Mouse (Mus musculus): ENCODE measurements around the gene Pou2f3. TPM values are rescaled to one million over a fixed set of nuclear protein-coding genes. Genes with fewer than 3 reads are reported as not detected.

The Pou2f3 gene
- polyA plus RNA-seq, 1 experiment from 2014 or later = 0.22 TPM

DNA sequence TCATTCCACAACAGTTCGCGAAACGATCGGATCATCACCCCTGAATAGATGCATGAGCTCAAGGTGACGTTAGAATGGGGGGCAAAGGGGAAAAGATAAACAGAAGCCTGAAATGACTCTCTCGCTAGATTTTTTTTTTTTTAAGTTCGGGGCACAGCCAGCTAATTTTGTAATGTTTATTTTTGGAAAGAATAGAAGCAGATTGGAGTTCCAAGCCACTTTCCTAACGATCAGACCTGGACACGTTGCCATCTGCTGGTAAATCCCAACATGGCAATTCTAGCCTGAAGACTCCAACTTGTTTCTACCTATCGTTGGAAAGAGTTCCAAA, 103.0 kb downstream of the Pou2f3 start, which contains the start of gene Arhgef12:
TSS of gene Arhgef12 (minus strand) at position 53 of the 331 bp plus-strand sequence.
- Histone ChIP-seq H3K27ac (peak within 1 kb of the TSS; percentile 98), H3K36me3 (no peaks in the 10 kb centered on the region; the same call in 1 of the 2 replicates), H3K4me1 (peaks cover 26% of the 10 kb centered on the region), H3K9me3 (no peaks in the 10 kb centered on the region), H3K27me3 (no peaks in the 10 kb centered on the region), H3K4me3 (peak within 1 kb of the TSS; percentile 90), H3K9ac (peak within 1 kb of the TSS; percentile 92), H3K4me2 (peak within 1 kb of the TSS; percentile 77)
- ATAC-seq (ENCODE audit: borderline replicate concordance, extremely low read depth, low FRiP score, low TSS enrichment) = no peak
- 11% methylated on average over 10 of the region's 10 CpGs for WGBS

- WGBS = 9% methylated on average over 22 of the region's 22 CpGs
- Histone ChIP-seq H3K27me3 (no peaks in the 10 kb centered on the region), H3K27ac (peak overlapping the region; percentile 98), H3K4me2 (peak overlapping the region; percentile 77), H3K4me1 (peaks cover 32% of the 10 kb centered on the region), H3K36me3 (no peaks in the 10 kb centered on the region; the same call in 1 of the 2 replicates), H3K9ac (peak overlapping the region; percentile 92), H3K9me3 (no peaks in the 10 kb centered on the region), H3K4me3 (peak overlapping the region; percentile 90)
- peak; percentile 12; the same call in 1 of the 2 replicates for ATAC-seq (ENCODE audit: borderline replicate concordance, extremely low read depth, low FRiP score, low TSS enrichment)
These were observed 103.6 kb downstream of the Pou2f3 start for GRCm38 (mm10) chr9:43106426-43107186.

GRCm38 (mm10) chr9:43105664-43106361, 104.4 kb downstream of the Pou2f3 start:
- under 1% methylated on average over 71 of the region's 91 CpGs for WGBS
- Histone ChIP-seq H3K9ac (peak overlapping the region; percentile 92), H3K4me3 (peak overlapping the region; percentile 90), H3K9me3 (no peaks in the 10 kb centered on the region), H3K4me2 (peak overlapping the region; percentile 77), H3K4me1 (peaks cover 32% of the 10 kb centered on the region), H3K36me3 (no peaks in the 10 kb centered on the region), H3K27ac (peak overlapping the region; percentile 98), H3K27me3 (no peaks in the 10 kb centered on the region)
- ATAC-seq (ENCODE audit: borderline replicate concordance, extremely low read depth, low FRiP score, low TSS enrichment) = peak; percentile 83

- H3K4me2 ChIP-seq = peak overlapping the region; percentile 77
- H3K9ac ChIP-seq = peak overlapping the region; percentile 92
- peak overlapping the region; percentile 90 for H3K4me3 ChIP-seq
- peaks cover 32% of the 10 kb centered on the region for H3K4me1 ChIP-seq
- H3K27ac ChIP-seq = peak overlapping the region; percentile 98
- H3K36me3 ChIP-seq = no peaks in the 10 kb centered on the region
- no peaks in the 10 kb centered on the region for H3K9me3 ChIP-seq
- H3K27me3 ChIP-seq = no peaks in the 10 kb centered on the region
- ATAC-seq (ENCODE audit: borderline replicate concordance, extremely low read depth, low FRiP score, low TSS enrichment) = no peak
- WGBS = under 1% methylated on average over 35 of the region's 40 CpGs
These were observed 105.1 kb downstream of the Pou2f3 start for GRCm38 (mm10) chr9:43104873-43105663.

DNA sequence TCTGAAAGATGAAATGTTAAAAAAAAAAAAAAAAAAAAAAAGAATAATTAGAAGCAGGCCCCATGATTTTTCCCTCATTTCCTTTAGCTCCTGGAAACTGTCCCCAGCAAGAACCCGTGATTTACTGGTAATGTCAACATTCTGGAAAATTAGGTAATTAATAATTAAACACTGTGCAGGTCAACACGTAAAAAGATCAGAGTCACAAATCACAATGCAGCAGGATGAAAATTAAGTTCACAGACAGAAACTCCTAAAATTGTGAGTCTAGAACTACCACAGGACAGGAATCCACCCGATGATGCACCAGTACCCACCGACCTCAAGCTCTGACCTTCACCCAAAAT, 105.7 kb downstream of the Pou2f3 start:
- Histone ChIP-seq H3K4me1 (peaks cover 35% of the 10 kb centered on the region), H3K9me3 (no peaks in the 10 kb centered on the region), H3K4me2 (peak overlapping the region; percentile 77), H3K27ac (no peak overlapping the region), H3K4me3 (peak overlapping the region; percentile 90), H3K36me3 (no peaks in the 10 kb centered on the region), H3K27me3 (no peaks in the 10 kb centered on the region), H3K9ac (peak overlapping the region; percentile 92)
- no peak for ATAC-seq (ENCODE audit: borderline replicate concordance, extremely low read depth, low FRiP score, low TSS enrichment)
- WGBS = 1% methylated on average over 4 of the region's 4 CpGs

DNA sequence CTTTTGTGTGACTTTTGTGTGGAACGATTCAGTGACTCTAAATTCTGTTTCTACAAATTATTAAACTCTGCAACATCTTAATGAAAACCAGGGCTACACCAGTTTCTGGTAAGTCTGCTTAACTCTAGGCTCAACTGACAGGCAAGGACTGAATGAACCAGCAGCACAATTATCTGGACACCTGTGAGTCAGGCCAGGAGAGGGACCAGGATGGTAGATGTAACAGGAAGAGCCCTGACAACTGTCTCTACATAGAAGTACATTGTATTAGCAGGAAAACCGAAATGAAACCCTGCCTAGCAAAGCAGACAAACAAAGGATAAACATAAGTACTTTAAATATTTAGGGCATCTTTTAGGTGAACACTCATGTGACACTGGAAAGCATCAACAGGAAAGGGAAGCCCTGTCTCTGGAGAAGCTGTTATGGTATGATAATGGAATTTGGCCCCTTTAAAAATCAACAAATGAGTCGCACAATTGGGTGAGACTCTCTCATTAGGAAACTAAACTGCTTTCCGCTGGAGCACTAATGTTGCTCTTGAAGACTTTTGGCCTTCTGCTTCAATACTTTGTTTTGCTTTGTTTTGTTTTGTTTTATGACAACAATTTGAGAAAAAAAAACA, 106.4 kb downstream of the Pou2f3 start:
- H3K4me3 ChIP-seq = peak overlapping the region; percentile 90
- ATAC-seq (ENCODE audit: borderline replicate concordance, extremely low read depth, low FRiP score, low TSS enrichment) = no peak
- no peaks in the 10 kb centered on the region for H3K9me3 ChIP-seq
- 12% methylated on average over 4 of the region's 4 CpGs for WGBS
- H3K27me3 ChIP-seq = no peaks in the 10 kb centered on the region
- H3K9ac ChIP-seq = 0 out of 2 replicates have a peak overlapping the region, but pooled peaks have one; percentile 13
- H3K4me2 ChIP-seq = peak overlapping the region; percentile 77
- H3K36me3 ChIP-seq = no peaks in the 10 kb centered on the region
- peaks cover 37% of the 10 kb centered on the region for H3K4me1 ChIP-seq
- H3K27ac ChIP-seq = no peak overlapping the region

DNA sequence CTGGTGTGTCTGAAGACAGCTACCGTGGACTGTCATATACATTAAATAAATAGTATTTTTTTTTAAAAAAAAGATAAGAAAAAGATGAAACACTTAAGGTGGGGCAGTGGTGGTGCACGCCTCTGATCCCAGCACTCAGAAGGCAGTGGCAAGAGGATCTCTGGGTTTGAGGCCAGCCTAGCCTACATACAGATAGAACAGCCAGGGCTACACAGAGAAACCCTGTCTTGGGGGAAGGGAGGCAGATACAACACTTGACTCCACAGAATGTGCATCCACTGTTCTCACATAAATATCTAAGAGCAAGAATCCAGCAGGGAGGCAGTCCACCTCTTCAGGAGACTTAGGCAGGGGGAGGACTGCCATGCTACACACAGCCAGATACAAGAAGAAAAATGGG, 107.2 kb downstream of the Pou2f3 start:
- Histone ChIP-seq H3K27me3 (no peaks in the 10 kb centered on the region), H3K4me3 (peak overlapping the region; percentile 90), H3K36me3 (no peaks in the 10 kb centered on the region), H3K27ac (no peak overlapping the region), H3K9ac (peak overlapping the region; percentile 4; the same call in 1 of the 2 replicates), H3K9me3 (no peaks in the 10 kb centered on the region), H3K4me1 (peaks cover 38% of the 10 kb centered on the region), H3K4me2 (peak overlapping the region; percentile 77)
- ATAC-seq (ENCODE audit: borderline replicate concordance, extremely low read depth, low FRiP score, low TSS enrichment) = no peak
- 57% methylated on average over 2 of the region's 2 CpGs for WGBS

- H3K36me3 ChIP-seq = no peaks in the 10 kb centered on the region
- H3K4me3 ChIP-seq = peak overlapping the region; percentile 12; the same call in 1 of the 2 replicates
- H3K4me2 ChIP-seq = peak overlapping the region; percentile 77
- H3K4me1 ChIP-seq = peaks cover 37% of the 10 kb centered on the region
- H3K9me3 ChIP-seq = no peaks in the 10 kb centered on the region
- no peaks in the 10 kb centered on the region for H3K27me3 ChIP-seq
- 44% methylated on average over 8 of the region's 8 CpGs for WGBS
- H3K27ac ChIP-seq = 0 out of 2 replicates have a peak overlapping the region, but pooled peaks have one; percentile 26
- no peak overlapping the region for H3K9ac ChIP-seq
- ATAC-seq (ENCODE audit: borderline replicate concordance, extremely low read depth, low FRiP score, low TSS enrichment) = no peak
These were observed 108.1 kb downstream of the Pou2f3 start for GRCm38 (mm10) chr9:43101936-43102595.

DNA sequence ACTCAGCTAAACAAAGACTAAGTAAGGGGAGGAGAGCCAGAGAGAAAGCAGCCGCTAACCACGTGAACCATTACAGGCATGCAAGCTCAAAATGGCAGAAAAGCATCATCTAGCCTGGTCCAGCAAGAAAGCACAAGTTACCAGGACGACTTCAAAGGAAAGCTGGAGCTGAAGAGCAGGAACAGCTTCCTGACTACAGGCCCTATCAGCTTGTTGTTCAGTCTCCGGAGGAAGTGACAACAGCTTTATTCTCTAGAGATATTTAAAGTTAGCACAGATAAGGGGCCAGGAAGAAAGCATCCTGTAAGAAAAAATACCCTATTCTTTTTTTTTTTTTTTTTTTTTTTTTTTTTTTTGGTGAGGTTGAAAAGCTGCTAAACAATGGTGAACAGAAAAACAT, 111.2 kb downstream of the Pou2f3 start:
- Histone ChIP-seq H3K4me2 (peak overlapping the region; percentile 31; the same call in 1 of the 2 replicates), H3K27ac (no peak overlapping the region)
- 38% methylated on average over 4 of the region's 4 CpGs for WGBS

GRCm38 (mm10) chr9:43097801-43098557, 112.2 kb downstream of the Pou2f3 start:
- H3K27me3 ChIP-seq = no peaks in the 10 kb centered on the region
- 81% methylated on average over 3 of the region's 3 CpGs for WGBS
- H3K36me3 ChIP-seq = no peaks in the 10 kb centered on the region
- no peak for ATAC-seq (ENCODE audit: borderline replicate concordance, extremely low read depth, low FRiP score, low TSS enrichment)
- peaks cover 26% of the 10 kb centered on the region for H3K4me1 ChIP-seq
- H3K27ac ChIP-seq = no peak overlapping the region
- H3K4me3 ChIP-seq = no peak overlapping the region
- H3K9me3 ChIP-seq = no peaks in the 10 kb centered on the region
- no peak overlapping the region for H3K9ac ChIP-seq
- no peak overlapping the region for H3K4me2 ChIP-seq

More for the DNA sequence above, 111.2 kb downstream of the Pou2f3 start:
- Histone ChIP-seq H3K9ac (no peak overlapping the region), H3K27me3 (no peaks in the 10 kb centered on the region), H3K9me3 (no peaks in the 10 kb centered on the region), H3K36me3 (no peaks in the 10 kb centered on the region), H3K4me1 (peaks cover 29% of the 10 kb centered on the region), H3K4me3 (no peak overlapping the region)
- ATAC-seq (ENCODE audit: borderline replicate concordance, extremely low read depth, low FRiP score, low TSS enrichment) = no peak
